Mouse (Mus musculus): Measurements from ENCODE around the gene Lmf2.

Gene Lmf2

GRCm38 (mm10) chr15:89372068-89372467 is 16.6 kb upstream of the Lmf2 start:
- DNase-seq (ENCODE audit: low spot score), result no peak

GRCm38 (mm10) chr15:89365141-89365551 is 9.7 kb upstream of the Lmf2 start:
- DNase-seq (ENCODE audit: low spot score), result no peak

DNA sequence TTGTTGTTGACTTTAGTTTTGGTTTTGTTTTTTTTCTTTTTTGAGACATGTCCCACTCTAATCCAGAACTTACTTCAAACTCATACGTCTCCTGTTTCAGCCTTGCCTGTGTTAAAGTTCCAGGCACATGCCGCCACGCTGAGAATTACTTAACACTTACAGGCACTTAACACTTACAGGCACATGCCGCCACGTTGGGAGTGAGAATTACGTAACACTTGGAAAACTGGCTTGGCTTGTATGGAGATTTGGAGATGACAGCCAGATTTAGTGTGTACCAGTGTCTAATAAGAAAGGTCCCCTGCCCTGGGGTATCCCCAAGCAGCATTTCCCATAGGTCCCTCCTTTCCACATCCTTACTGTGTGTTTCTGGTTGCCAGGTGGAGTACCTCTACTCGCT is 7.6 kb upstream of the Lmf2 start:
- DNase-seq (ENCODE audit: low spot score), result no peak

GRCm38 (mm10) chr15:89358784-89359183 is 3.3 kb upstream of the Lmf2 start:
- DNase-seq (ENCODE audit: low spot score), result no peak

DNA sequence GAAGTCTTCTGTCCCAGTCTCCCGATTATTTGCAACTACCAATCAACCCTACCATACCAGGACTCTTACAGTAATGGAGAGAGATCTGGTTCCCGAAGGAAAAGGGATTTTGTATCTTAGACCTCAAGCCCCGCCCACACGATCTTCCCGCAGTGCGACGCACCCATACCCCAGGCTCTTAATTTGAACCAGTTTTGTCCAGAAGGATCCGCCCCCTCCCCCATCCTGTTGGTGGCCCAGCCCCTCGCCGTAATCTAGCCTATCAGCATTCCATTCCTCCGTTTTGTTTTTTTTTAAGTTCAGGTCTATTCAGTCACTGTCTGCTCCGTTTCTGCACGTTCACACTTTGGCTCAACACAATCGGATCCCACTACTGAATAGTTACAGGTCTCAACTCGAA is 913 bp upstream of the Lmf2 start:
- peak; percentile 71 for DNase-seq (ENCODE audit: low spot score)

DNA sequence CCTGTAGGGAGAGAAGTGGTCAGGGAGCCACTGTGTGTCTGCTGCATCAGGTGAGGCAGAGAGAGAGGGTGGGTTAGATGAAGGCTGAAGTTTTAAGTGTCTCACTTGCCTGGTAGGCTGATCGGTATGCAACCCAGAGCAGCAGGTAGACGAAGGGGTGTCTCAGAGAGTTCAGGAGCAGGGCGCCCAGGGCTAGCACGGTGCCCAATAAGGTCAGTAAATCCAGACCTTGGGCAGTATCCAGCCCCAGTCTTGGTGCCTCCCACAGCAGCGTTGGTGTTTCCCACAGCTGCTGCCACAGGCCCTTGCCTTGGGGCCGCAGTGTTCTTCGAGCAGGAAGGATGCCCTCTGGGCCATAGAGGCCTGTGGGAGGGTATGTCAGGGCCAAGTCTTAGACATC is 1.0 kb downstream of the Lmf2 start:
- DNase-seq (ENCODE audit: low spot score), result no peak

DNA sequence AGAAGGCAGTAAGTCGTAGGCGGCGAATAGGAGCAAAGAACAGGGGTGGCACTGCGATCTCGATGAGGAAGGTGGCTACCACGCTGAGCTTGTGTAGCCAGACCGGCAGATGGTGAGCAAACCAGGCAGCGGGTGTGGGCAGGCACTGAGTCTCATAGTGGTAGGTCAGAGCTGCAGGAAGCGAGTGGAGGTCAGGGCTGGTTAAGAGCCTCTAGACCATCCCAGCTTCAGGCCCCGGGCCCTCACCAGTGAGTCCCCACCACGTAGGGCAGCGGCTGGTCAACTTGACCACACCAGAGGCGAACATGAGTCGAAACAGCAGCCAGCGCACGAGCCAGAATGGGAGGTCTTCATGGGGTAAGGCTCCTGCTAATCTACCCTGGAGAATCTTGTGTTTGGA is 1.6 kb downstream of the Lmf2 start:
- no peak for DNase-seq (ENCODE audit: low spot score)

- DNase-seq (ENCODE audit: low spot score), result no peak
Measured at GRCm38 (mm10) chr15:89352795-89353194, 2.7 kb downstream of the Lmf2 start.

DNA sequence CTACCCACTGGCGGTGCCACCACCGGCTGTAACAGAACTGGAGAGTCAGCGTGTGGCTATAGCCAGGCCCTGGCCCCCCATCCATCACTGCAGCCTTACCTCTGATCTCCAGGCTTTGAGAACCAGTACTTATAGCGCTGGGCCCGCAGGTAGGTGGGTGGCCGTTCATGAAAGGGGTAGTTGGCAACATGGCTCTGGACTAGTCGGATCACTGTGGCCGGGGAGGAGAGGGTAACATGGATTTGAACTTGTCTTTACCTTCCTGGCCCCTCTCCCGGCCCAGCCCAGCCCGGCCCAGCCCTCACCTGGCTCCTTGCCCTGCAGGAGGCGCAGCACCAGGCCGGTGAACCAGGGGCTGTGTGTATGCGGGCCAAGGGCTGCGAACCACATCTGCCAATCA is 3.4 kb downstream of the Lmf2 start:
- DNase-seq (ENCODE audit: low spot score), result no peak

GRCm38 (mm10) chr15:89351302-89351701 is 4.2 kb downstream of the Lmf2 start:
- no peak for DNase-seq (ENCODE audit: low spot score)

DNA sequence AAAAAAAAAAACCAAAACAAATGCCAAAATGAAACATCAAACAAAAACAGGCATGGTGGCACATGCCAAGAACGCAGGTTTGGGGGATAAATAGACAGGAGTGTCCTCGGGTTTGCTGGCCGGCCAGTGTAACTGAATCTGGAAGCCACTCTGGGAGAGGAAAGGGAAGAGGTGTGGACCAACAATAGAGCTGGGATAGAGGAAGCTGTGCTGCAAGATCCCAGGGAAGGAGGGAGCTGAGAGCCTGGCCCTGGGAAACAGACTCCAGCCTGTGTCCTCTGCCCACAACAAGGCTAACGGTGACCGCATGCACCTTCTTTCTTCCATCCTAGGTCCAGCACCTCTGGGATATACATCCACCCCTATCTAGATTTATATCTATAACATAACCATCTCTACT is 5.0 kb downstream of the Lmf2 start:
- DNase-seq (ENCODE audit: low spot score), result no peak

GRCm38 (mm10) chr15:89343325-89343724 is 12.1 kb downstream of the Lmf2 start:
- DNase-seq (ENCODE audit: low spot score), result no peak

GRCm38 (mm10) chr15:89341678-89342077 is 13.8 kb downstream of the Lmf2 start:
- DNase-seq (ENCODE audit: low spot score), result no peak

DNA sequence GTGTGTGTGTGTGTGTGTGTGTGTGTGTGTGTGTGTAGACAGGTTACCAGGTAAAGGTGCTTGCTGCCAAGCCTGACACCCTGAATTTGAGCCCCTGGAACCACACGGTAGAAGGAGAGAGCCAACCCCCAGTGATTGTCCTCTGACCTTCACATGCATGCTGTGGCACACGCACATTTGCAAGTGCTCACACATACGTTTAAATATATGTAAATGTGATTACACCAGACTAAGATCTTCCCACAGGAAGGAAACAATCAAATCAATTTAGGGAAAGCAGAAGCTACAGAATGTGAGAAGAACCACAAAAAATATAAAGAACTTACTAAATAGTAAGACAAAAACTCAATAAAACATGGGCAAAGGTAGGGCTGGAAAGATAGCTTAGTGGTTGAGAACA is 15.3 kb downstream of the Lmf2 start:
- DNase-seq (ENCODE audit: low spot score), result no peak

DNA sequence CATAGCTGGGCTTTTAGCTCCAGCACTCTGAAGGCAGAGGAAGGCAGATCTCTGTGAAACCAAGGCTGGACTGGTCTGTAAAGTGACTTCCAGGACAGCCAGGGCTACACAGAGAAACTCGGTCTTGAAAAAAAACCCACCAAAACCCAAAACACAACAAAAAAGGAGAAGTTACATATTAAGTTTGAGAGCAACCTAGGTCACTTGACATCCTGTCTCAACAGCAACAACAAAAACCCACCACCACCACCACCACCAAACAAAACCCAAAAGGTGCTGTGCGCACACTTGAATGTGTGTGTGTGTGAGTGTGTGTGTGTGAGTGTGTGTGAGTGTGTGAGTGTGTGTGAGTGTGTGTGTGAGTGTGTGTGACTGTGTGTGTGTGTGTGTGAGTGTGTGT is 15.8 kb downstream of the Lmf2 start:
- no peak for DNase-seq (ENCODE audit: low spot score)

DNA sequence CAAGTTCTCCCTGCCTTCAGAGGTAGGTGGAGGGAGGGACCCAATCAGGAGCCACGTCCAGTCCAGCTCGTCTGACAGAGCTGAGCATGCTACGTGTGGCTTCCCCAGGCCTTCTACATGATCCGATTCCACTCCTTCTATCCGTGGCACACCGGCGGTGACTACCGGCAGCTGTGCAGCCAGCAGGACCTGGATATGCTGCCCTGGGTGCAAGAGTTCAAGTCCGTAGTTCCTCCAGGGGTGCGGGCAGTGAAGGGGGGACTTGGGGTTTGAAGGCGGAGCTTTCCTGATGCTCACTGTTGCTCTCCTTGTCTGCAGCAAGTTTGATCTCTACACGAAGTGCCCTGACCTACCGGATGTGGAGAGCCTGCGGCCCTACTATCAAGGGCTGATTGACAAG is 19.0 kb downstream of the Lmf2 start:
- no peak for DNase-seq (ENCODE audit: low spot score)

GRCm38 (mm10) chr15:89334774-89335537 is 20.5 kb downstream of the Lmf2 start:
- DNase-seq (ENCODE audit: low spot score), result no peak

- no peak for DNase-seq (ENCODE audit: low spot score)
Measured at GRCm38 (mm10) chr15:89334271-89334670, 21.2 kb downstream of the Lmf2 start, which contains the start of gene Miox. Miox (plus strand) TSS chr15:89334398.

DNA sequence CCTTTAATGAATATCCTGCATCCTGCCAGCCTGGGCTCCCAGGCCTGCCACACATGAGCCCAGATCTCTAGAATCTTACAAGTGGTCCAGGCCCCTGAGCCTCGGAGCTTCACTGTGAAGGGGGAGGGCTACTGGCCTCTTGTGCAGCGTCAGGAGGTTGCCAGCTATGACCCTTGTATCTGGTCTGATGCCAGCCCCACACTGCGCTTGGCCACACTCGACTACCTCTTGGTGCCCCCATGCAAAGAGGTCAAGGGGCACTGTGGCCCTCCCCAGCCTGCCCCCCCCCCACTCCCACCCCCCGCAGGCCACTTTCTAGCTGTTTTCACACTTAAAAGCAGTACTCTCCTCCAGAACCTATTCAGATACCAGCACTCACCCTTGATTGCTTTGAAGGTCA is 29.0 kb downstream of the Lmf2 start:
- no peak for DNase-seq (ENCODE audit: low spot score)

DNA sequence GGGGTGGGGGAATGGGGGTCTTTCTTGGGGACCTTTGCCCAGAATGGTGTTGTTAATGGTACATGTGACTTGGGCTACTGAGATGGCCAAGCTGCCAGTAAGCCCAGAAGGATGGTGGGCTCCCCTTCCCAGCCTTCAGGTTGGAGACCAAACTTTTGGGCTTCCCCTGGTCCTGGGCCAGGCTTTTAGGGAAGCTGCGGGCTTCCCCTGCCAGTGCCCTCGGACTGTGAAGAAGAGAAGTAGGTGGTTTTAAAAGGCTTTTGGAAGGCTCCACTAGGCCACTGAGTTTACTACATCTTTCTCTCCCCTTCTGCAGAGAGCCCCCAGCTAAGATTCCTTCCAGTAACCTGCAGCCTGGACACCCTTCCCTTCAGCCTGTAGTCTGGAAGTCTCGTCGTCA is 31.8 kb downstream of the Lmf2 start:
- DNase-seq (ENCODE audit: low spot score), result no peak

GRCm38 (mm10) chr15:89322670-89323522 is 32.6 kb downstream of the Lmf2 start, which contains the start of gene Adm2:
Adm2 (plus strand) TSS chr15:89322720.
- DNase-seq (ENCODE audit: low spot score), result no peak

DNA sequence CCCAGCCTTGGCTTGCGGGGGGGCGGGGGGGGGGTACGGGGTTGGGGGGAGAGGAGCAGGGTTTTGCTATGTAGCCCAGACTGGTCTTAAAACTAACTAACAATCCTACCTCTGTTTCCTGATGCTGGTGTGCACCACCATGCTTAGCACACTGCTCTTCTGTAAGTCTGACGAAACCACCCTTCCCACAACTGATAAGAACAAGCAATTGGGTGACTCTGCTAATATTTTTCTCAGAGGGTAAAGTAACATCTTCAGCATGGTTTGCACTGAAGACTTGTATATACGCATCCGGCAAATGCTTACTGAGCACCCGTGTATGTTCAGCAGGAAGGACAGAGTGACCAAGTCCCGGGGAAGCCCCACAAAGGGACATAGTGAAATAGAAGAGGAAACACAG is 34.2 kb downstream of the Lmf2 start:
- DNase-seq (ENCODE audit: low spot score), result no peak

DNA sequence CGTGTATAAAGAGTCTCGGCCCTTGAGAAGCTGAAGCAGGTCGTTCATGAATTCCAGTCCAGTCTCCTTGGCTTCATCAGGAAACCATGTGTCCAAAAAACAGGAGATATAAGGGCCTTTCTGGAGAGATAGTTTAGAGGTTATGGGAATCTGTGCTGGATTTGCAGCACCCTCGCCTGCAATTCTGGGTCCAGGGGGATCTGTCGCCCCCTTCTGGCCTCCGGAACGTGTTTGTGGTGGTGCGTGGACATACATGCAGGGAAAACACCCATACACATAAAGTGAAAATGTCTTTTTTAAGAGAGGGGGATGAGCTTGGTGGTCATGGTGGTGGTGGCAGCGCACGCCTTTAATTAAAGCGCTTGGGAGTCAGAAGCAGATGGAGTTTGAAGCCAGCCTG is 39.3 kb downstream of the Lmf2 start:
- DNase-seq (ENCODE audit: low spot score), result no peak

Measured in urinary bladder, postnatal 25 days (tissue).